Mouse (Mus musculus) megakaryocyte, embryonic 14.5 days (primary cell): ENCODE data around the gene Tdo2. TPM values are rescaled to one million over a fixed set of nuclear protein-coding genes. Genes with fewer than 3 reads are reported as not detected.

Experiments
- H3K27me3 ChIP-seq: replicated peaks from 2 replicates; pipeline ENCODE3; 2012; ENCODE audit warnings: inconsistent platforms
- H3K36me3 ChIP-seq: replicated peaks from 2 replicates; pipeline ENCODE3; 2012; ENCODE audit warnings: low read length, inconsistent platforms, mixed read lengths
- H3K4me1 ChIP-seq: 2 replicates; pipeline ENCODE4 v1.6.1; 2012; ENCODE audit warnings: inconsistent platforms
- H3K4me3 ChIP-seq: replicated peaks from 2 replicates; pipeline ENCODE3; 2012; ENCODE audit warnings: moderate library complexity, mild to moderate bottlenecking, inconsistent platforms
- H3K9me3 ChIP-seq: 2 replicates; pipeline ENCODE4 v1.6.1; 2012; ENCODE audit warnings: inconsistent platforms
- FLI1 ChIP-seq: IDR thresholded peaks from 2 replicates; pipeline ENCODE4 v1.6.1; 2012; ENCODE audit warnings: low read length, inconsistent platforms, mixed read lengths
- GATA1 ChIP-seq: IDR thresholded peaks from 3 replicates; pipeline ENCODE4 v1.6.1; 2012; ENCODE audit warnings: mixed read lengths, low read length, inconsistent platforms, borderline replicate concordance
- polyA plus RNA-seq: library from polyadenylated mRNA; stranded (reverse); fragments of >175 nt; gene quantifications from 2 replicates; pipeline ENCODE4 v1.2.3, GENCODE M21; 2012; ENCODE audit warnings: low replicate concordance; ENCODE audit not compliant: insufficient read depth

Gene Tdo2
- polyA plus RNA-seq, 1 experiment = not detected

- Histone ChIP-seq H3K4me1 (peaks cover 22% of the 10 kb centered on the region), H3K4me3 (no peak overlapping the region), H3K36me3 (peaks cover 35% of the 10 kb centered on the region), H3K9me3 (no peaks in the 10 kb centered on the region), H3K27me3 (no peaks in the 10 kb centered on the region)
- no peak for TF ChIP-seq GATA1
These were observed 31.1 kb downstream of the Tdo2 start for GRCm38 (mm10) chr3:81944851-81945393.

GRCm38 (mm10) chr3:81943097-81943496 is 32.9 kb downstream of the Tdo2 start:
- H3K36me3 ChIP-seq = peaks cover 35% of the 10 kb centered on the region
- peaks cover 10% of the 10 kb centered on the region for H3K4me1 ChIP-seq
- no peak overlapping the region for H3K4me3 ChIP-seq
- H3K27me3 ChIP-seq = no peaks in the 10 kb centered on the region
- TF ChIP-seq FLI1 = no peak
- no peak for TF ChIP-seq GATA1
- no peaks in the 10 kb centered on the region for H3K9me3 ChIP-seq

DNA sequence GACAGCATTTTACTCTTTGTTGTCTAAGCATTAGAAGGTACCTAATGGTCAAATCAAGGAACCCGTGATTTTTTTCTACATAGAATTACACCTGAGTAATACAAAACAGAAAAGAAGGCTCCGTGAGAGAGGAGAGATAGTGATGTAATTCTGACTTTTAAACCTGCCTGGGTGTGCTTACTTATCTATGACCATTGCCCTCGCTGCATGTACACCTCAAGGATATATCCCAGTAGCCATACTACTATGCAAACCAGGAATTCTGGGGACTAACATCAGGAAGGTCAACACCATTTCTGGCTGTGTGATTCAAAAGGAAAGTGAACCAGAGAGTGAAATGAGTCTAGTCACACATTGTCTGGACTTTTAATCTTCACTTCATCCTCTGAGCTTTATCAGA is 33.7 kb downstream of the Tdo2 start:
- Histone ChIP-seq H3K27me3 (no peaks in the 10 kb centered on the region), H3K36me3 (peaks cover 33% of the 10 kb centered on the region), H3K4me3 (no peak overlapping the region), H3K4me1 (peaks cover 10% of the 10 kb centered on the region), H3K9me3 (no peaks in the 10 kb centered on the region)
- TF ChIP-seq GATA1 = no peak
- no peak for TF ChIP-seq FLI1

GRCm38 (mm10) chr3:81938924-81939323 is 37.1 kb downstream of the Tdo2 start:
- Histone ChIP-seq H3K9me3 (no peaks in the 10 kb centered on the region), H3K36me3 (peaks cover 20% of the 10 kb centered on the region), H3K27me3 (no peaks in the 10 kb centered on the region), H3K4me1 (peaks cover 19% of the 10 kb centered on the region), H3K4me3 (no peak overlapping the region)
- TF ChIP-seq GATA1 (no peak), FLI1 (no peak)

- Histone ChIP-seq H3K9me3 (no peaks in the 10 kb centered on the region), H3K4me1 (peaks cover 39% of the 10 kb centered on the region), H3K27me3 (no peaks in the 10 kb centered on the region), H3K36me3 (no peaks in the 10 kb centered on the region), H3K4me3 (peak overlapping the region; percentile 4)
- TF ChIP-seq GATA1 (no peak), FLI1 (no peak)
These were observed 42.7 kb downstream of the Tdo2 start for GRCm38 (mm10) chr3:81933348-81933747.

DNA sequence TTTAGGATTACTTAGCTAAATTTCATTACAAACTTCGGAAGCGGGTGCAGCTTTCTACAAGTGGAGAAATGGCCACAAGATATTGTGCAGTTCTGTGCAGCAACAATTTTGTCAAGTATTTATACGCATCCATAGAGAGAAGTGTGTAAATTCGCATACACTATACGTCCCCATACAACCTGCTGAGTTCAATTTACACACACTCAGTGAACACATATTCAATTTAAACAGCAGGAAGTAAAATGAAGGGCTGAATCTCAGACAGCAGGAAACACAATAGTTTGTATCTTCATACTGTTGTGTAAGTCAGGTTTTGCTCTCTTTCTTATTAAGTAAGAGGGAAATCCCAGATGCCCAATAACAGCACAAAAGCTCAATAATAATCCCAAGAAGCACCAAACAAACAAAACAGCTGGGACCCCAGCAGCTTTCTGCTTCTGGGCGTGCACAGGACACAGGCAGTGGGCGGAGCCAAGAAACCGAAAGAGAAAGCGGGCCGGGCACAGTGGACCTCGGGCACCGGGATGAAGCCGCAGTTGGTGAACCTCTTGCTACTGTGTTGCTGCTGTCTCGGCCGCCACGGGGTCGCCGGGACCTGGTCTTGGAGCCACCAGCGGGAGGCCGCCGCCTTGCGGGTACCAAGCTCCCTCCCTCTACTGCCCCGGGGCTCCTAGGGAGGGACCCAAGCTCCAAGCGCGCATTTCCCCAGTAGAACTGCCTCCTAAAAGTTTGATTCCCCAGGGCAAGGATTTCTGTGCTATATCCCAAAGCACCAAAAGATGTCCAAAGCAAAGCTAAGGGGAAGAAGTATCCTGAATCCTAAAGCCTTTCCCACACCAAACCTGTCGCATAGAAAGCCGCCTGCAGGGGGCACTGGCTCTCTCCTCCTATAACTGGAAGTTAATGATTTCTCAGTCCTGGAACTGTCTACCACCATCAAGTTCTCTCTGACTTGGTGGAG is 43.6 kb downstream of the Tdo2 start, which contains the start of gene Ctso:
TSS of gene Ctso (plus strand) at position 461 of the 961 bp plus-strand sequence.
- Histone ChIP-seq H3K9me3 (no peaks in the 10 kb centered on the region), H3K4me1 (peaks cover 39% of the 10 kb centered on the region), H3K27me3 (no peaks in the 10 kb centered on the region), H3K4me3 (peak within 1 kb of the TSS; percentile 94), H3K36me3 (no peaks in the 10 kb centered on the region)
- TF ChIP-seq GATA1 (no peak), FLI1 (no peak)

DNA sequence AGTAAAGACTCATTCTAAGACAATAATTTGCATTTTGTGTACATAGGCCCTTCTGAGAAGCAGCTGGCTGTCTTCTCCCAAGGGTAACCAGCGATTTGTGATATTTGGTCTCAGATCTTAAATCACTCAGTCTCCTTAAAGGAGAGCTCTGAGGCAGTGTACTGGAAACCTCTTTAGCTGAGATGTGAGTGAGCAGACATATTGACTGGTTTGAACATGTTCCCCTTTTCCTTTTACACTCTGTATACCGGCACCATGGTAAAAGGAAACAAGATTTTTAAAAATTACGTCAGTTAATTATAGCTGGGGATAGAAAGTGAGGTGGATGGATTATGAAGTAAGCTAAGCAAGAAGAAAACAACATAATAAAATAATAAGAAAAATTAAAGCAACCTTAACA is 44.3 kb downstream of the Tdo2 start:
- peaks cover 39% of the 10 kb centered on the region for H3K4me1 ChIP-seq
- H3K9me3 ChIP-seq = no peaks in the 10 kb centered on the region
- TF ChIP-seq GATA1 = no peak
- no peak for TF ChIP-seq FLI1
- H3K4me3 ChIP-seq = no peak overlapping the region
- no peaks in the 10 kb centered on the region for H3K27me3 ChIP-seq
- no peaks in the 10 kb centered on the region for H3K36me3 ChIP-seq

- no peaks in the 10 kb centered on the region for H3K27me3 ChIP-seq
- H3K9me3 ChIP-seq = no peaks in the 10 kb centered on the region
- no peak for TF ChIP-seq GATA1
- TF ChIP-seq FLI1 = no peak
- no peaks in the 10 kb centered on the region for H3K36me3 ChIP-seq
- H3K4me1 ChIP-seq = peaks cover 37% of the 10 kb centered on the region
- no peak overlapping the region for H3K4me3 ChIP-seq
These were observed 46.9 kb downstream of the Tdo2 start for GRCm38 (mm10) chr3:81929073-81929472.

GRCm38 (mm10) chr3:81926764-81927325 is 49.2 kb downstream of the Tdo2 start:
- TF ChIP-seq FLI1 = no peak
- no peak for TF ChIP-seq GATA1
- Histone ChIP-seq H3K27me3 (no peaks in the 10 kb centered on the region), H3K36me3 (no peaks in the 10 kb centered on the region), H3K9me3 (no peaks in the 10 kb centered on the region), H3K4me3 (no peak overlapping the region), H3K4me1 (peaks cover 31% of the 10 kb centered on the region)

DNA sequence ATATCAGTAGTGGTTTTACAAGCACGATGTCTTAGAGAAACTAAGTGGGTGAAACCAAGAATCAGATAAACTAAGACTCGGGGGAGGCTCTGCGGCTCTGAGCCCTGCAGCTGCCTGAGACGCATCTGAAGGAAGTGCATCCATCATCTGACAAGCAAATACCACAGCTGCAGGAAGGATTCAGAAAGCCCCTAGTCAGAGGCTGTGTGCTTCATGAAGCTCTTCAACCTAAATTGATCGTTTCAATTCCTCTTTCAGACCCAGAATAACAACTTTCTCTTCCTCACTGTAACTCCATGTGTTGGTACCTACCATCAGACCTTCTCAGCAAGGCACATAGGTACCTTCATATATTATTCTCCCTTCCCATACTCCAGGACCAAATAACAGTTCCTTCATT is 50.1 kb downstream of the Tdo2 start:
- Histone ChIP-seq H3K36me3 (no peaks in the 10 kb centered on the region), H3K4me1 (peaks cover 29% of the 10 kb centered on the region), H3K4me3 (no peak overlapping the region), H3K27me3 (no peaks in the 10 kb centered on the region), H3K9me3 (no peaks in the 10 kb centered on the region)
- TF ChIP-seq GATA1 (no peak), FLI1 (no peak)
